Mouse (Mus musculus) embryonic facial prominence, embryonic 12.5 days (tissue): ENCODE measurements at regions not wholly inside any gene's neighbourhood (a gene's known extent, or its start where the extent isn't known, plus 50 kb on each side); places are given as distances from the start of the nearest gene placed in this dataset.

ENCODE experiments used
- ATAC-seq: fragments of 200-750 bp; cut with Nextera tagmentation; 2 replicates; pipeline ENCODE4 v1.8.0; 2017; ENCODE audit not compliant: insufficient number of reproducible peaks, insufficient read depth, low FRiP score, low TSS enrichment
- H3K27ac ChIP-seq: fragments of 300-500 bp; sonication (generic); 2 replicates; pipeline ENCODE4 v1.5.1; 2016; ENCODE audit warnings: mild to moderate bottlenecking
- H3K27me3 ChIP-seq: fragments of 300-500 bp; sonication (generic); 2 replicates; pipeline ENCODE4 v1.6.1; 2016; ENCODE audit warnings: mild to moderate bottlenecking, moderate library complexity
- H3K36me3 ChIP-seq: fragments of 300-500 bp; sonication (generic); 2 replicates; pipeline ENCODE4 v1.6.1; 2016; ENCODE audit warnings: mild to moderate bottlenecking
- H3K4me1 ChIP-seq: fragments of 300-500 bp; sonication (generic); 2 replicates; pipeline ENCODE4 v1.6.1; 2016
- H3K4me2 ChIP-seq: fragments of 300-500 bp; sonication (generic); replicated peaks from 2 replicates; pipeline ENCODE4 v1.6.1; 2016; ENCODE audit warnings: mild to moderate bottlenecking, moderate library complexity
- H3K4me3 ChIP-seq: fragments of 300-500 bp; sonication (generic); 2 replicates; pipeline ENCODE4 v1.5.1; 2016; ENCODE audit warnings: mild to moderate bottlenecking
- H3K9ac ChIP-seq: fragments of 300-500 bp; sonication (generic); 2 replicates; pipeline ENCODE4 v1.6.1; 2016; ENCODE audit warnings: mild to moderate bottlenecking, moderate library complexity
- H3K9me3 ChIP-seq: fragments of 300-500 bp; sonication (generic); 2 replicates; pipeline ENCODE4 v1.6.1; 2016; ENCODE audit warnings: mild to moderate bottlenecking, moderate library complexity
- WGBS: fragments of 180-500 bp; shearing (Covaris S2); methylation state at CpG from one replicate; pipeline ENCODE4 v1.1.7; 2016; 5-methylcytosine and 5-hydroxymethylcytosine counted together

DNA sequence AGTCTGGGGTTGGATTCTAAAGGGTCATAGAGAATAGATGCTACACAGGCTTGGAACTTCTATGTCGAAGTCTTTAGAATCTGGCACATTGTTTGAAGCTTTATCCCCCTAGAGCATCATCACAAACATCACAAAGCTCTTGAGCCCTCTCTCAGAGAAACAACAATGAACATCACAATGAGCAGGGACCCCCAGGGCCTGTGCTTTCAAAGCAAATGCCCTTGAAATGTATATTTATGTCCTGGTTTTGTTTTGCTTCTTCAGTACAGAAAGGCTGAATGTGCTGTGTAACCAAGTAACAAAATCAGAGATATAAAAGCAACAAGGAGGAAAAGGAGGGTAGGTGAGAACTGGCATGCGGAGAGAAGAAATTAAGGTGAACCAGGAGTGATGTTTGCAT is 330.6 kb upstream of the Tenm4 start:
- no peak for ATAC-seq
- WGBS, result 62% methylated on average over 2 of the region's 2 CpGs
- H3K4me3 ChIP-seq, result no peak overlapping the region
- H3K27me3 ChIP-seq, result no peaks in the 10 kb centered on the region
- H3K4me1 ChIP-seq, result no peaks in the 10 kb centered on the region
- H3K9ac ChIP-seq, result no peak overlapping the region
- no peaks in the 10 kb centered on the region for H3K36me3 ChIP-seq
- no peaks in the 10 kb centered on the region for H3K9me3 ChIP-seq
- no peak overlapping the region for H3K27ac ChIP-seq
- H3K4me2 ChIP-seq, result no peak overlapping the region

DNA sequence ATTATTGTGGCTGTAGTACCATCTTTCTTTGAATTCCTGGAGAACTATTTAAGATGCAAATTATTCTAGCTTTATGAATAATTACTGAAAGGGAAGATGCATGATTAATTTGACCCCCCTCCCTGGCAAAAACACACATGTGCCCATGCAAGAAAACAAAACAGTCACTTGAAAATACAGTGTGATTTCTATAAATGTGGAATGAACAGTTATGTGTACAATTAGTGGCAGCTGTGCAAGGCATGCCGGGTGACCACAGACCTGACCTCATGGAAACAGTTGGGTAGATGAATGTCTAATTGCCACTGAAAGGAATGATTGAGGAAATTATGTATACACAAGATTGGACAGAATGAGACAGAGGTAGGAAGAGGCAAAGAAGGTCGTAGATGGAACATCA is 321.2 kb upstream of the Tenm4 start:
- H3K27me3 ChIP-seq, result no peaks in the 10 kb centered on the region
- no peak overlapping the region for H3K4me3 ChIP-seq
- H3K27ac ChIP-seq, result no peak overlapping the region
- H3K4me1 ChIP-seq, result no peaks in the 10 kb centered on the region
- no peak overlapping the region for H3K9ac ChIP-seq
- H3K4me2 ChIP-seq, result no peak overlapping the region
- 75% methylated on average over 2 of the region's 2 CpGs for WGBS
- no peaks in the 10 kb centered on the region for H3K9me3 ChIP-seq
- ATAC-seq, result no peak
- no peaks in the 10 kb centered on the region for H3K36me3 ChIP-seq

DNA sequence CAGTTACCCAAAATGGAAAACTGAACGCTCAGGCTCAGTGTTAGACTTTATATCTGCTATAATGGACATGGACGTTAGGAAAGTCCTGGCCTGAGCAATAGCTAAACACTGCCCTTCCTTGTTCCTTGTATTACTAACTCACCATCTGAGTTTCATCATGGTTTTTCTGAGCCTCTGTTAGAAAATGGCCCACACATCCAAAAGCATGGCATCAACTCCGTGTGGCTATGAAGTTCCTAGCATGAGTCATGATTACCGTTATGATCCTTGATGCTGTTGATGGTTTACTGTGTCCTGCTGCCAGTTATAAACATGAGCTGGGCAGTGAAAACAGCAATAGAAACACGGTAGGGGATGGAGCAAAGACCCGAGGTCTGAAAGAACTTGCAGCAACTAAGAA is 318.4 kb upstream of the Tenm4 start:
- no peak overlapping the region for H3K9ac ChIP-seq
- H3K27me3 ChIP-seq, result no peaks in the 10 kb centered on the region
- H3K36me3 ChIP-seq, result no peaks in the 10 kb centered on the region
- H3K4me3 ChIP-seq, result no peak overlapping the region
- no peak overlapping the region for H3K4me2 ChIP-seq
- H3K9me3 ChIP-seq, result no peaks in the 10 kb centered on the region
- ATAC-seq, result no peak
- H3K4me1 ChIP-seq, result no peaks in the 10 kb centered on the region
- 75% methylated on average over 6 of the region's 6 CpGs for WGBS
- no peak overlapping the region for H3K27ac ChIP-seq

DNA sequence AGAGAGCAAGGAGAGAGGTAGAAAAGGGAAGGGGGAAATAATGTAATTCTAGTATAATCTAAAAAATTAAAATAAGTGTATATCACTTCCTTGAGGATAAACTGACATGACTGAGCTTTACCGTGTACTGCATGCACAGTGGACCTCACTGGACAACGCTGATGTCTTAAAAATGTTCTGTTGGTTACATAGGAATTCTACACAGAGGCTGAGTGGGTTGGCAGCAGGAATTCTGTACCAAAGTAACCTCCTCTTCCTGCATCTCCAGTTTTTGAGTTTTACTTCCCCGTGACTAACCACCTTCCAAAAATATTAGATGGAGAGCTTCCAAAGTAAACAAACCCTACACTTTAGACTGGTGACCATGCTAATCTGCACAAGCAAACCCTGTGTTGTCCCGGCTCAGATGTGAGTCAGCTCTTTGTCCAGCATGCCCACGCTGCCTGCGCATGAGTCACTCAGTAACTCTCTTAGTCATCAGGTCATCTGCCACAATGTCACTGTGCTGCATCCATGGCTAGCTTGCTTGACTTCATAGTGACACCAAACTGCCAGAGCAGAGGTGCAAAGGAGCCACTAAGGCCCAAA is 317.7 kb upstream of the Tenm4 start:
- Histone ChIP-seq H3K4me3 (no peak overlapping the region), H3K27ac (no peak overlapping the region), H3K4me2 (no peak overlapping the region), H3K27me3 (no peaks in the 10 kb centered on the region), H3K9me3 (no peaks in the 10 kb centered on the region), H3K9ac (no peak overlapping the region), H3K36me3 (no peaks in the 10 kb centered on the region), H3K4me1 (no peaks in the 10 kb centered on the region)
- WGBS, result 74% methylated on average over 6 of the region's 6 CpGs
- no peak for ATAC-seq

DNA sequence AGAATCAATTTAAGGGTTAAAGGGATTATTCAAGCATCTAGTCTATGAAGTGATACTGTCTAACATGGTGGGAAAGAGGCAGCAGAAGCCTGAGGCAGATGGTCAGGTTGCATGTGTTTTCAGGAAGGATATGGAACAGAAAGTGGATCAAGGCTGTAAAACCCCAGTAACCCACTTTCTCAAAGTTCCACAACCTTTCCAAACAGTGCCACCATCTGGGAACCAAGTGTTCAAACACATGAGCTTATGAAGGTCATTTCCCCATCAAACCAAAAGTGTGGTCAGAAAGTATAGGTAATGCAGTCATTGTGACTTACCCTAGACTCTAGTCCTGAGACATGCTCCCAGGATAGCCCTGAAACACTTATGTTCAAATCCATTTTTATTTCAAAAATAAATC is 312.8 kb upstream of the Tenm4 start:
- Histone ChIP-seq H3K36me3 (no peaks in the 10 kb centered on the region), H3K4me3 (no peak overlapping the region), H3K9me3 (no peaks in the 10 kb centered on the region), H3K4me2 (no peak overlapping the region), H3K27ac (no peak overlapping the region), H3K9ac (no peak overlapping the region), H3K27me3 (no peaks in the 10 kb centered on the region), H3K4me1 (no peaks in the 10 kb centered on the region)
- no peak for ATAC-seq

DNA sequence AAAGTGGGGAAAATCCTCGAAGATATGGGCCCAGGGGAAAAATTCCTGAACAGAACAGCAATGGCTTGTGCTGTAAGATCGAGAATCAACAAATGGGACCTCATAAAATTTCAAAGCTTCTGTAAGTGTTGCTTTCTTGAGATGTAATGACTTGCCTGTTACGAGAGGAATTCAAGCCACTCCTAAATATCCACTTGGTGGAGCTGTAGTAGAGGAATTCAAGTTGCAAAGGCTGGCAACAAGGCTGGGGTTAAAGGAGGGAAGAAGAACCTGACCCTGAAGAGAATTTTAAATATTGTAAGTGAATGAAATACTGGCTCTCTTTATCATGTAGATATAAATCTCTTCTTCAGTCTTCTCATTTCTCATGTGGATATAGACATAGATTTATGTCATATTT is 306.8 kb upstream of the Tenm4 start:
- H3K27ac ChIP-seq, result no peak overlapping the region
- H3K27me3 ChIP-seq, result no peaks in the 10 kb centered on the region
- H3K9ac ChIP-seq, result no peak overlapping the region
- no peaks in the 10 kb centered on the region for H3K9me3 ChIP-seq
- H3K4me3 ChIP-seq, result no peak overlapping the region
- H3K36me3 ChIP-seq, result no peaks in the 10 kb centered on the region
- WGBS, result 44% methylated on average over 3 of the region's 3 CpGs
- no peak for ATAC-seq
- no peak overlapping the region for H3K4me2 ChIP-seq
- no peaks in the 10 kb centered on the region for H3K4me1 ChIP-seq

DNA sequence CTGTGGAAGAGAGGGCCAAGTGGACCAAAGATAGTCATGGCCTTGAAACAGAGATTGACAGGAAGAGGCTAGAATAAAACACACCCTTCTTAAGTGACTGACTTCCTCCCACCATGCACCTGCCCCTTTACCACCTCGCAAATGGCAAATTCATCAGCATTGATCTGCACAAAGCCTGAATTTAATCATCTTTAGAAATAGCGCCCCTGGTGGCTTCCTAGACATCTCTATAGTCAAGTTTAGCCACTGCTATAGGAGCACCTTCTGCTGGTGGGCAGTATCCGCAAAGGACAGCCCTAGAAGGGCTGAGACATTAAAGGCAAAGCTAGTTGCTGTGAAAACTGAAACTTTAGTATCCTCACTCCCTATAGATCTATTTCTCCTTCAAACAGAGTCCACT is 305.8 kb upstream of the Tenm4 start:
- H3K27me3 ChIP-seq, result no peaks in the 10 kb centered on the region
- H3K9me3 ChIP-seq, result no peaks in the 10 kb centered on the region
- H3K4me2 ChIP-seq, result no peak overlapping the region
- H3K9ac ChIP-seq, result no peak overlapping the region
- no peaks in the 10 kb centered on the region for H3K4me1 ChIP-seq
- no peak overlapping the region for H3K4me3 ChIP-seq
- no peak for ATAC-seq
- no peak overlapping the region for H3K27ac ChIP-seq
- 62% methylated on average over 3 of the region's 3 CpGs for WGBS
- no peaks in the 10 kb centered on the region for H3K36me3 ChIP-seq

DNA sequence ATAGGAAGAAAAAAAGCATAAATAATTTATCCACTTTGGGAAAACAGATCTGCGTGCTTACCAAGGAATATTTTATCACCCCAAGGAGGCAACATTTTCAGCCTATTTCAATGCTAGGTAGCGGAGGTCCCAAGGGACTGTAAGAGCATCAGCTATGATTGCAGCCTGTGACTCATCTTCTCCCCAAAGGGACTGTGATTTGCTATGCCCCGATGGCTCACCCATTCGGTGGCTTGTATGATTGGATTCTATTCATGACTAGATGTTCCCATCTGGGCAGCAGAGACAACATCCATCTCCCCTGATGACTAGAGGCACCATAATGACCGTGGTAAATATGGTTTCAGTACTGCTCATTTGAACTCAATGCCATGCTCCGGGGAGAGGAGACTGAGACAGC is 302.3 kb upstream of the Tenm4 start:
- Histone ChIP-seq H3K9me3 (no peaks in the 10 kb centered on the region), H3K4me2 (no peak overlapping the region), H3K9ac (no peak overlapping the region), H3K27ac (no peak overlapping the region), H3K27me3 (no peaks in the 10 kb centered on the region), H3K4me1 (no peaks in the 10 kb centered on the region), H3K4me3 (no peak overlapping the region), H3K36me3 (no peaks in the 10 kb centered on the region)
- 83% methylated on average over 6 of the region's 6 CpGs for WGBS
- ATAC-seq, result no peak

DNA sequence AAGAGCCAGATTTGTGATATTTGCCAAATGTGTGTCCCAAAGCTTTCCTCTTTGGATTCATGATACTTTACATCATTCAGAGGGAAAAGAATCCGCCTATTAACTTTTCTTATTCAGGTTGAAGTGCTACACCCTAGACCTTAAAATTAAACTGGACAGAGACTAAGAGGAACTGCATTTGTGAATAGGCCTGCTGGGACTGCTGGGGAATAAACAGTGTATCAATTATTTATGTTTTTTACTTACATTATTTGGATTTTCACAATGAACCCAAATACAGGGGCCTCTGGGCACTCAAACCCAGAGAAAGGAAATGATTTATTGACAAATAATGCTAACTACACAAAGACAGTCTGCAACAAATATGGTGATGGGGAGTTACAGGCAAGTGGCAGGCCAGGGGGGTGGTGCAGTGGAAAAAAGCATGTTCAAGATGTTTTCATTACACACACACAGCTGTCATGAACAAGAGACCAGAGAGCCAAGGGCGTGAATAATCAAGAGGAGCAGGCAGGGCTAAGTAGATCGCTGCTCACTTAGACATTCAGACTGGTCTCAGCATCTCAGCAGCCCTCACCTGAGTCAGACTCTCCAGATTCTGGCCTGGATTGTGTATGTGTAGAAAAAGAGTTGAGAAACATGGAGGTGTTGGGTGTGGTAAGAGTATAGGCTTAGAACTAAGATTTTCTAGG is 290.3 kb upstream of the Tenm4 start:
- H3K4me1 ChIP-seq, result no peaks in the 10 kb centered on the region
- 71% methylated on average over 3 of the region's 3 CpGs for WGBS
- no peak overlapping the region for H3K27ac ChIP-seq
- no peaks in the 10 kb centered on the region for H3K36me3 ChIP-seq
- no peaks in the 10 kb centered on the region for H3K9me3 ChIP-seq
- H3K27me3 ChIP-seq, result no peaks in the 10 kb centered on the region
- no peak for ATAC-seq
- no peak overlapping the region for H3K4me3 ChIP-seq
- H3K4me2 ChIP-seq, result no peak overlapping the region
- H3K9ac ChIP-seq, result no peak overlapping the region

DNA sequence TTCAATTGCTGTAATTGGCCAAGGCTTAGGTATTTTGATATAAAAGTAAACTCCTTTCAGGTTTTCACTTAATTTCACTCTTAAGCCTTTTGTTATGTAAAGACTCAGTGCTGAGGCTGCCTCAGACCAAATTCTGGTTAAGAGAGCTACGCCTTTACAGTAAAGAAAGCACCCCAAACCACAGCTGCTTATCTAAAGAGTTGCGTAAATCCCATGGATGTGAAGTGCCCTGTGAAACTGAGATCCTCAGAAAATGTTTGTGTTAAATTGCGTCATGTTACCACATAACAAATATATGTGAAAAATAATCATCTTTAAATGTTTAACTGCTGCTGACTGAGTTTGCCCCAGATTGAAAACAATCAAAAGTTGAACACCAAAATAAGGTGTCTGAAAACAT is 269.5 kb upstream of the Tenm4 start:
- 79% methylated on average over 3 of the region's 3 CpGs for WGBS
- H3K4me1 ChIP-seq, result no peaks in the 10 kb centered on the region
- no peaks in the 10 kb centered on the region for H3K9me3 ChIP-seq
- no peak overlapping the region for H3K27ac ChIP-seq
- ATAC-seq, result no peak
- H3K27me3 ChIP-seq, result no peaks in the 10 kb centered on the region
- H3K4me3 ChIP-seq, result no peak overlapping the region
- no peak overlapping the region for H3K9ac ChIP-seq
- no peaks in the 10 kb centered on the region for H3K36me3 ChIP-seq
- no peak overlapping the region for H3K4me2 ChIP-seq

DNA sequence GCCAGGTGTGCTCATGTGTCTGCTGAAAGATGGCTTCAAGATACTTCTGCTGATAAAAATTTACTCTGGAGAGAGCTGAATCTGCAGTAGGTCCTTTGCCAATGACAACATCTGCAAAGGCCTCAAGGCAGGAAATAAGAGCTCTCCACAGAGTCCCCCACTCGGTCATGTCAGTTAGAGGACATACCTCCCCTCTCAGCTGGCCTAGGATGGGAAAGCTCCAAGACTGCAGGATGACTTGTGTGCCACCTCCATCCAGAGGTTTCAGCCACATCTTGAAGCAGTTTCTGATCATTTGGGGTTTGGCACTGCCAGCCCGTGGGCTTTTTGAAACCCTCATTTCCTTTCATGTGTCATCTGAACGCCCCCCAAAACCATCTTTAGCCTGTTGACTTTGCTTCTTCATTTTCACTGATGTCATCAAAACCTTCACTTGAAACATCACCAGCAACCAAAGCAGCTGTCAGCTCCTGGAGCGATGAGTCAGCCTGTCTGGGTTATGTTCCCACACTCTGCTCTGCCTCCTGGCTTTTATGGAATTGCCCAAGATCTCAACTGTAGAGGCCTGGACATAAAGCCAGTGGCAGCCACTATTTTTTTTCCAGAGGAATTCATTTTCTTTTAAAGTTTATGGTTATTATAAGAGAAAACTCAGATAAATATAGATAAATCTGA is 256.5 kb upstream of the Tenm4 start:
- Histone ChIP-seq H3K27ac (no peak overlapping the region), H3K36me3 (no peaks in the 10 kb centered on the region), H3K9me3 (no peaks in the 10 kb centered on the region), H3K4me3 (no peak overlapping the region), H3K9ac (no peak overlapping the region), H3K4me2 (no peak overlapping the region), H3K27me3 (no peaks in the 10 kb centered on the region), H3K4me1 (no peaks in the 10 kb centered on the region)
- 66% methylated on average over 4 of the region's 4 CpGs for WGBS
- no peak for ATAC-seq

DNA sequence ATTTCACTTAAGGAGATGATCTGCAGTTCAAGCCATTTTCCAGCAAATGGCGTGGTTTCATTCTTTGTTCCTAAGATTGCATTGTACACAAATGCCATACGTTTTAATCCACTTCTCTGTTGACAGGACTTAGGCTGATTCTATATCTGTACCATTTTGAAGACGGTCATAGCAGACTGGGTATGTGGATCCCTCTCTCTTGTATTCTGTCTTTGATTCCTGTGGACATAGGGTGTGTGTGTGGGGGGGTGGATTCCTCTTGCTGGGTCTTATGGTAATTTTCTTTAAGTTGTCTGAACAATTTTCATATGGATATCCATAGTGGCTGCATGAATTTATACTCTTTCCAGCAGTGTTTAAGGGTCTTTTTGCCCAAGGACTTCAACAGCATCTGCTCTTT is 251.1 kb upstream of the Tenm4 start:
- no peaks in the 10 kb centered on the region for H3K9me3 ChIP-seq
- 78% methylated on average over 3 of the region's 3 CpGs for WGBS
- no peak overlapping the region for H3K9ac ChIP-seq
- no peaks in the 10 kb centered on the region for H3K36me3 ChIP-seq
- no peak overlapping the region for H3K4me3 ChIP-seq
- ATAC-seq, result no peak
- no peaks in the 10 kb centered on the region for H3K4me1 ChIP-seq
- H3K27me3 ChIP-seq, result no peaks in the 10 kb centered on the region
- H3K27ac ChIP-seq, result no peak overlapping the region
- no peak overlapping the region for H3K4me2 ChIP-seq
